14 mouse cellular contexts compared by ENCODE assay signal in the genomic region with DNA sequence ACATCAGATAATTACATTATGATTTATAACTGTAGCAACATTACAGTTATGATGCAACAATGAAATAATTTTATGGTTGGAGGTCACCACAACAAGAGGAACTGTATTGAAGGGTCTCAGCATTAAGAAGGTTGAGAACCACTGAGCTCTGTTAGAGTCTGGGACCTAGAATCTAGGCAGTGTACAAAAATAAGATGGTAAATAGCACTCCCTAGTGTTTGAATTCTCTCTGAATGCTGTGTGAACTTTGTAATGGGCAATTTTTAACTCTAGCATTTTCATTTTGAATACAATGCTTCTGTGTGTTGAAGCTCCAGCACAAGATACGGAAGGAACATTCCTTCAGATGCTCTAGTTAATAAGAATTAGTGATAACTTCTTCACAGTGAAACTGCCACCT. TPM values are rescaled to one million over a fixed set of nuclear protein-coding genes. Genes with fewer than 3 reads are reported as not detected.
DNase-seq lines count a peak whose midpoint lies in the region; ATAC-seq and TF ChIP-seq lines count a peak whose summit lies in the region.
"Had no signal": no experiment of that assay in that cellular context is flagged by ENCODE, and none has a peak within 500 bp of the region (broad histone marks: within the 10 kb centered on the region; RNA-seq: fewer than 3 reads in every experiment).

No protein-coding gene starts in this region.

- no peak overlapping the region for H3K4me3 ChIP-seq in embryonic facial prominence, embryonic 11.5 days (ENCODE audit: low read depth, low read length)
- no peak overlapping the region for H3K4me3 ChIP-seq in embryonic facial prominence, embryonic 10.5 days
- H3K4me3 ChIP-seq in kidney, postnatal 0 days (replicated peaks; ENCODE audit: low read depth, low read length): no peak overlapping the region
- no peak overlapping the region for H3K4me3 ChIP-seq in stomach, postnatal 0 days (ENCODE audit: low read depth, low read length)
- H3K4me3 ChIP-seq: erythroblast, embryonic 14.5 days; midbrain, embryonic 13.5 days had no signal

- H3K27ac ChIP-seq in embryonic facial prominence, embryonic 11.5 days (replicated peaks; ENCODE audit: low read depth, low read length): no peak overlapping the region
- no peak overlapping the region for H3K27ac ChIP-seq in embryonic facial prominence, embryonic 10.5 days (replicated peaks)
- no peak overlapping the region for H3K27ac ChIP-seq in kidney, postnatal 0 days
- no peak overlapping the region for H3K27ac ChIP-seq in stomach, postnatal 0 days (replicated peaks)
- H3K27ac ChIP-seq: midbrain, embryonic 13.5 days had no signal

- H3K9me3 ChIP-seq in embryonic facial prominence, embryonic 11.5 days (replicated peaks; ENCODE audit: control insufficient read depth, low read length): no peaks in the 10 kb centered on the region
- no peaks in the 10 kb centered on the region for H3K9me3 ChIP-seq in embryonic facial prominence, embryonic 10.5 days
- H3K9me3 ChIP-seq in kidney, postnatal 0 days (replicated peaks; ENCODE audit: low read length): no peaks in the 10 kb centered on the region
- no peaks in the 10 kb centered on the region for H3K9me3 ChIP-seq in stomach, postnatal 0 days (ENCODE audit: control insufficient read depth, low read length)
- H3K9me3 ChIP-seq: midbrain, embryonic 13.5 days had no signal

- DNase-seq in embryonic facial prominence, embryonic 11.5 days (ENCODE audit: low spot score): peak; percentile 15
- no peak for DNase-seq in embryonic facial prominence, embryonic 10.5 days (ENCODE audit: low spot score)
- peak; percentile 20 for DNase-seq in kidney, postnatal 0 days (ENCODE audit: low spot score)
- DNase-seq in kidney, postnatal 10 days: no peak
- DNase-seq in retina, embryonic 14.5 days (ENCODE audit: low spot score): peak; percentile 30
- DNase-seq in retina, postnatal 1 day: no peak
- DNase-seq in stomach, postnatal 0 days (ENCODE audit: low spot score): no peak
- DNase-seq in right cerebral cortex, postnatal 4 days: no peak
- DNase-seq: adrenal gland, postnatal 36 days; cerebellum, postnatal 36 days; kidney, postnatal 4 days had no signal

- H3K36me3 ChIP-seq in embryonic facial prominence, embryonic 11.5 days (replicated peaks; ENCODE audit: control insufficient read depth, insufficient read depth, low read depth, low read length): no peaks in the 10 kb centered on the region
- no peaks in the 10 kb centered on the region for H3K36me3 ChIP-seq in embryonic facial prominence, embryonic 10.5 days (replicated peaks)
- no peaks in the 10 kb centered on the region for H3K36me3 ChIP-seq in kidney, postnatal 0 days (ENCODE audit: insufficient read depth, low read length)
- no peaks in the 10 kb centered on the region for H3K36me3 ChIP-seq in stomach, postnatal 0 days (ENCODE audit: control insufficient read depth, insufficient read depth, low read length)
- H3K36me3 ChIP-seq: midbrain, embryonic 13.5 days had no signal

- no peak overlapping the region for H3K4me2 ChIP-seq in embryonic facial prominence, embryonic 11.5 days (ENCODE audit: low read depth, low read length)
- no peak overlapping the region for H3K4me2 ChIP-seq in kidney, postnatal 0 days (ENCODE audit: low read length)
- no peak overlapping the region for H3K4me2 ChIP-seq in stomach, postnatal 0 days (replicated peaks; ENCODE audit: low read depth)
- H3K4me2 ChIP-seq: liver, embryonic 11.5 days; midbrain, embryonic 13.5 days had no signal

- H3K9ac ChIP-seq in embryonic facial prominence, embryonic 11.5 days (replicated peaks; ENCODE audit: low read length): no peak overlapping the region
- H3K9ac ChIP-seq in kidney, postnatal 0 days (ENCODE audit: low read depth, low read length): no peak overlapping the region
- no peak overlapping the region for H3K9ac ChIP-seq in stomach, postnatal 0 days (ENCODE audit: low read length)
- H3K9ac ChIP-seq: midbrain, embryonic 13.5 days had no signal

- no peaks in the 10 kb centered on the region for H3K27me3 ChIP-seq in embryonic facial prominence, embryonic 11.5 days (ENCODE audit: control insufficient read depth, insufficient read depth, low read length)
- no peaks in the 10 kb centered on the region for H3K27me3 ChIP-seq in embryonic facial prominence, embryonic 10.5 days (replicated peaks; ENCODE audit: low read depth, poor library complexity, severe bottlenecking)
- no peaks in the 10 kb centered on the region for H3K27me3 ChIP-seq in kidney, postnatal 0 days (ENCODE audit: insufficient read depth, low read length)
- H3K27me3 ChIP-seq in stomach, postnatal 0 days (ENCODE audit: control insufficient read depth, insufficient read depth, low read length): no peaks in the 10 kb centered on the region
- H3K27me3 ChIP-seq: midbrain, embryonic 13.5 days had no signal

- ATAC-seq in embryonic facial prominence, embryonic 11.5 days (replicated peaks; ENCODE audit: insufficient number of reproducible peaks, low FRiP score, low TSS enrichment, low read depth): no peak
- ATAC-seq in kidney, postnatal 0 days (replicated peaks; ENCODE audit: low FRiP score, low read depth): no peak
- ATAC-seq in stomach, postnatal 0 days (ENCODE audit: low FRiP score, low TSS enrichment): no peak
- ATAC-seq: midbrain, embryonic 13.5 days had no signal

- H3K4me1 ChIP-seq in embryonic facial prominence, embryonic 11.5 days (ENCODE audit: control insufficient read depth, insufficient read depth, low read length): no peaks in the 10 kb centered on the region
- H3K4me1 ChIP-seq in embryonic facial prominence, embryonic 10.5 days: 0 out of 2 replicates have a peak, but pooled peaks cover 2% of the 10 kb centered on the region
- H3K4me1 ChIP-seq in kidney, postnatal 0 days (replicated peaks; ENCODE audit: insufficient read depth, low read length): no peaks in the 10 kb centered on the region
- H3K4me1 ChIP-seq in stomach, postnatal 0 days (replicated peaks; ENCODE audit: control insufficient read depth, insufficient read depth): no peaks in the 10 kb centered on the region
- H3K4me1 ChIP-seq: midbrain, embryonic 13.5 days had no signal

- TF ChIP-seq CTCF in kidney, postnatal 0 days (IDR thresholded peaks at IDR 0.05; ENCODE audit: low read depth): peak; percentile 40; the same call in 1 of the 2 replicates
- peak; percentile 64 for TF ChIP-seq CTCF in stomach, postnatal 0 days (IDR thresholded peaks at IDR 0.05; ENCODE audit: low read depth)

- WGBS in embryonic facial prominence, embryonic 11.5 days: 83% methylated on average over 1 of the region's 1 CpGs
- 83% methylated on average over 1 of the region's 1 CpGs for WGBS in embryonic facial prominence, embryonic 10.5 days
- WGBS in kidney, postnatal 0 days: 79% methylated on average over 1 of the region's 1 CpGs
- 91% methylated on average over 1 of the region's 1 CpGs for whole genome bisulfite sequencing in stomach, postnatal 0 days

- TF ChIP-seq EP300 in stomach, postnatal 0 days (optimal IDR thresholded peaks at IDR 0.05): no peak

RNA-seq across cellular contexts. Expression of a gene that starts 0.9 kb away (rescaled TPM):
- 5.0 and 7.8 TPM in 2 replicates for polyA plus RNA-seq in embryonic facial prominence, embryonic 11.5 days (2014; fragmentation: Nextera tagmentation; extraction: Ambion mirVana)
- polyA plus RNA-seq in embryonic facial prominence, embryonic 10.5 days (2016; fragmentation: Nextera tagmentation; extraction: Ambion mirVana): 2.8 and 3.6 TPM in 2 replicates
- polyA plus RNA-seq in kidney, postnatal 0 days (2015; fragmentation: Nextera tagmentation; extraction: Ambion mirVana): 3.9 TPM in 2 replicates
- 118 and 119 TPM in 2 replicates for polyA plus RNA-seq in stomach, postnatal 0 days (2015; fragmentation: Nextera tagmentation; extraction: Ambion mirVana)
- polyA plus RNA-seq: erythroblast, embryonic 14.5 days had no signal

Comparison
In these comparisons a context has a peak if more than half of its experiments do, and no peak if none do; other contexts are left out.
1. DNase-seq: peak in embryonic facial prominence, embryonic 11.5 days (single experiment), kidney, postnatal 0 days (single experiment) and retina, embryonic 14.5 days (single experiment); none in embryonic facial prominence, embryonic 10.5 days (single experiment), kidney, postnatal 10 days (single experiment), retina, postnatal 1 day (single experiment), stomach, postnatal 0 days (single experiment) and right cerebral cortex, postnatal 4 days (single experiment).
2. RNA of a gene that starts 0.9 kb away (polyA plus RNA-seq): 118 to 119 TPM in stomach, postnatal 0 days; 5.0 to 7.8 TPM in embryonic facial prominence, embryonic 11.5 days, 3.9 TPM in kidney, postnatal 0 days and 2.8 to 3.6 TPM in embryonic facial prominence, embryonic 10.5 days; every median in the first group is over 10 times any median in the second.